Mouse (Mus musculus) inflammation-experienced regulatory T-cells, adult 16 weeks (primary cell): ENCODE data around the gene Gm10282. TPM values are rescaled to one million over a fixed set of nuclear protein-coding genes. Genes with fewer than 3 reads are reported as not detected.

Source experiments
- polyA plus RNA-seq: library from polyadenylated mRNA; unstranded; fragments of 100-300 nt; shearing (Covaris generic); gene quantifications from one replicate; pipeline ENCODE4 v1.2.1, GENCODE M21; 2017

Gene Gm10282
- polyA plus RNA-seq, result 3.1 TPM

GRCm38 (mm10) chr8:72305210-72305905 is at the start of gene Gm10282:
Gene Gm10282 (minus strand): TSS chr8:72305260.

GRCm38 (mm10) chr8:72318801-72319322 is 13.8 kb upstream of the Gm10282 start, which contains the start of gene Klf2:
Gene Klf2 (plus strand): TSS chr8:72319033.

Other genes starting within 250 kb of the Gm10282 start
- 0.44 TPM for gene Olfr373, start 222.1 kb downstream of the Gm10282 start, polyA plus RNA-seq
- gene Olfr374, start 198.2 kb downstream of the Gm10282 start, polyA plus RNA-seq, result not detected
- 307 TPM for gene Tpm4, start 170.3 kb downstream of the Gm10282 start, polyA plus RNA-seq
- 214 TPM for gene Rab8a, start 144.1 kb downstream of the Gm10282 start, polyA plus RNA-seq
- 28.7 TPM for gene Hsh2d, start 115.6 kb downstream of the Gm10282 start, polyA plus RNA-seq
- gene Cib3, start 92.4 kb downstream of the Gm10282 start, polyA plus RNA-seq, result 0.18 TPM
- not detected for gene Gm11034, start 91.6 kb downstream of the Gm10282 start, polyA plus RNA-seq
- 138 TPM for gene Fam32a, start 85.5 kb downstream of the Gm10282 start, polyA plus RNA-seq
- 193 TPM for gene Ap1m1, start 65.2 kb downstream of the Gm10282 start, polyA plus RNA-seq
- gene Klf2, start 13.8 kb upstream of the Gm10282 start, polyA plus RNA-seq, result 12.4 TPM
- gene Eps15l1, start 116.2 kb upstream of the Gm10282 start, polyA plus RNA-seq, result 50.0 TPM
- 0.52 TPM for gene Calr3, start 138.6 kb upstream of the Gm10282 start, polyA plus RNA-seq
- gene 1700030K09Rik, start 138.6 kb upstream of the Gm10282 start, polyA plus RNA-seq, result 10.5 TPM
- gene Cherp, start 170.0 kb upstream of the Gm10282 start, polyA plus RNA-seq, result 124 TPM
- gene Slc35e1, start 187.4 kb upstream of the Gm10282 start, polyA plus RNA-seq, result 5.8 TPM
- 8.3 TPM for gene Med26, start 243.0 kb upstream of the Gm10282 start, polyA plus RNA-seq